Mouse (Mus musculus) CH12.LX (cell line): Measurements from ENCODE around the gene Ccer1. TPM values are rescaled to one million over a fixed set of nuclear protein-coding genes. Genes with fewer than 3 reads are reported as not detected.
"Not testable (repeated sequence)": the region's sequence is repeated elsewhere in the genome, so short reads cannot be mapped to it uniquely, and the experiment has no call there.

ENCODE experiments used
- DNase-seq: peaks from one replicate; pipeline ENCODE4 v3.0.0-alpha.2; 2013; ENCODE audit errors: extremely low read depth
- H3K27ac ChIP-seq: 2 replicates; pipeline ENCODE4 v1.5.1; 2012; ENCODE audit warnings: low read depth, mild to moderate bottlenecking, control low read depth, moderate library complexity; ENCODE audit not compliant: insufficient read depth
- H3K27me3 ChIP-seq: replicated peaks from 2 replicates; pipeline ENCODE3; 2012; ENCODE audit warnings: inconsistent platforms
- H3K36me3 ChIP-seq, 2 experiments: replicated peaks in 1 of 2; 2 replicates each; pipeline versions ENCODE3 to v1.6.1; 2012; ENCODE audit warnings: inconsistent platforms in 1 of 2, low read length in 1 of 2, mild to moderate bottlenecking in 1 of 2, mixed read lengths in 1 of 2, moderate library complexity in 1 of 2; ENCODE audit not compliant: control insufficient read depth in 1 of 2, insufficient read depth in 1 of 2
- H3K4me1 ChIP-seq, 2 experiments: 2 replicates each; pipeline ENCODE4 v1.6.1; 2012; ENCODE audit warnings: inconsistent platforms in 1 of 2, moderate library complexity in 1 of 2; ENCODE audit not compliant: insufficient read depth in 2 of 2, control insufficient read depth in 1 of 2
- H3K4me2 ChIP-seq: 2 replicates; pipeline ENCODE4 v1.6.1; 2012; ENCODE audit warnings: low read depth, mild to moderate bottlenecking, control low read depth; ENCODE audit not compliant: poor library complexity, insufficient read depth, severe bottlenecking
- H3K4me3 ChIP-seq, 3 experiments: fragments of 150-350 bp in 1 of 3; sonication (generic) in 1 of 3; replicated peaks in 1 of 3; 2 replicates each; pipeline versions ENCODE3 to v1.5.1; 2011 to 2012; ENCODE audit warnings: low read depth in 2 of 3, low read length in 2 of 3, mild to moderate bottlenecking in 2 of 3, moderate library complexity in 2 of 3, control low read depth in 1 of 3, improper control_type of control experiment in 1 of 3, inconsistent platforms in 1 of 3, mixed read lengths in 1 of 3; ENCODE audit not compliant: poor library complexity in 1 of 3
- H3K79me2 ChIP-seq: replicated peaks from 2 replicates; pipeline ENCODE4 v1.6.1; 2012; ENCODE audit warnings: mild to moderate bottlenecking, moderate library complexity; ENCODE audit not compliant: control insufficient read depth, poor library complexity, insufficient read depth, severe bottlenecking; ENCODE audit errors: extremely low read depth
- H3K9ac ChIP-seq: 2 replicates; pipeline ENCODE4 v1.6.1; 2012; ENCODE audit warnings: low read depth, mild to moderate bottlenecking, control low read depth, moderate library complexity; ENCODE audit not compliant: insufficient read depth
- H3K9me3 ChIP-seq: replicated peaks from 2 replicates; pipeline ENCODE3; 2012; ENCODE audit warnings: low read length, inconsistent platforms, mixed read lengths
- ETS1 ChIP-seq: conservative IDR thresholded peaks from 2 replicates; pipeline ENCODE4 v1.6.1; 2012; ENCODE audit warnings: low read depth, mild to moderate bottlenecking, inconsistent platforms, low read length, improper control_type of control experiment, moderate library complexity
- RCOR1 ChIP-seq: conservative IDR thresholded peaks from 2 replicates; pipeline ENCODE4 v1.6.1; 2012; ENCODE audit warnings: low read depth, mild to moderate bottlenecking, inconsistent platforms, low read length, improper control_type of control experiment
- dilution Hi-C: fragments of 300-500 bp; cut with MboI; formaldehyde crosslinking; loops from 2 replicates; pipeline ENCODE4 v1.14.3; 2020; ENCODE audit warnings: low sequenced_read_pairs; ENCODE audit not compliant: extremely low pct_unique_long_range_greater_than_20kb, extremely low pct_ligation_motif_present
- in situ Hi-C: fragments of 300-500 bp; cut with MboI; formaldehyde crosslinking; loops from 3 replicates; pipeline ENCODE4 v1.14.3; 2019; ENCODE audit warnings: low sequenced_read_pairs, low pct_ligation_motif_present, low pct_unique_long_range_greater_than_20kb, mixed read lengths
- polyA plus RNA-seq: library from polyadenylated mRNA; unstranded; fragments of >175 nt; gene quantifications from 2 replicates; pipeline ENCODE4 v1.2.1, GENCODE M21; 2012; ENCODE audit warnings: low read depth; ENCODE audit not compliant: insufficient read length
- total RNA-seq, 2 experiments: library from RNA; depleted of rRNA; stranded (reverse); fragments of 300-350 nt in 1 of 2; fragments of >200 nt in 1 of 2; gene quantifications; 2 replicates each; pipeline ENCODE4 v1.2.3; 2012 to 2014

Ccer1 gene
- total and polyA plus RNA-seq, 3 experiments = not detected

DNA sequence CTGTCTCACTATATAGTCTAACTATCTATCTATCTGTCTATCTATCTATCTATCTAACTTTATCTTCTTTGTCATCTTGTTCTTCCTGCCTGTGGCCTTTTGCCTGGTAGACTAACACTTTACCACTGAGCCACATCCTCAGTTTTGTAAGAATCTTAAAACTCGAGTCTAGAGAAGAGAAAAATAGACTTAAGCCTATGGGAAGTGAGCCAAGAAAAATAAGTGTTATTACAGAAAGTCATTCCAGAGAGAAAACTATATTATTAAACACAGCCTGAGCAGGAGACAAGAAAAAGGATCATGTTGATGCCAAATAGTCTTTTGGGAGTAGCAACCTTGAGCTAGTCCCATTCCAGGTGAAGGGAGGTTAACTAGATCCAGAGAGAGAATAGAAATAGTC is 33.1 kb downstream of the Ccer1 start:
- Histone ChIP-seq H3K27me3 (no peaks in the 10 kb centered on the region), H3K4me1 (no peaks in the 10 kb centered on the region), H3K36me3 (no peaks in the 10 kb centered on the region), H3K4me3 (no peak overlapping the region), H3K9me3 (no peaks in the 10 kb centered on the region), H3K27ac (no peak overlapping the region), H3K79me2 (no peaks in the 10 kb centered on the region), H3K4me2 (no peak overlapping the region), H3K9ac (no peak overlapping the region)
- in situ Hi-C loops = no loop called here
- TF ChIP-seq ETS1 (no peak), RCOR1 (no peak)
- dilution Hi-C loops = no loop called here
- no peak for DNase-seq

DNA sequence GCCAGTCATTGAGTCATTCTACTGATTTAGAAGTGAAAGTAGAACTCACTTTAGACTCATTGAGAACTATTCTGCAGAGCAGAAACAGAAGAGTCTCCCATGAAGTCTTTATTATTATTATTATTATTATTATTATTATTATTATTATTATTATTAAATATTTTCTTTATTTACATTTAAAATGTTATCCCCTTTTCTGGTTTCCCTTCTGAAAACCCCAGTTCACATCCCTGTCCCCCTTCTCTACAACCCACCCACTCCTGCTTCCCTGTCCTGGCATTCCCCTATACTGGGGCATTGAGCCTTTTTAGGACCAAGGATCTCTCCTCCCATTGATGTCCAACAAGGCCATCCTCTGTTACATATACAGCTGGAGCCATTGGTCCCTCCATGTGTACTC is 33.8 kb downstream of the Ccer1 start, which contains the start of gene C030005K15Rik:
C030005K15Rik (minus strand) TSS at position 101 of the 400 bp plus-strand sequence.
- H3K4me1 ChIP-seq, H3K27ac ChIP-seq, H3K4me2 ChIP-seq, H3K36me3 ChIP-seq, DNase-seq, H3K4me3 ChIP-seq, H3K9ac ChIP-seq, H3K9me3 ChIP-seq, dilution Hi-C loops, in situ Hi-C loops, H3K27me3 ChIP-seq, H3K79me2 ChIP-seq: not testable (repeated sequence)

Other genes starting within 250 kb of the Ccer1 start
- gene Dcn, start 213.4 kb upstream of the Ccer1 start, total RNA-seq (2012; rRNA removed) = not detected in 2 replicates
- not detected in 2 replicates for gene Dcn, start 213.4 kb upstream of the Ccer1 start, total RNA-seq (2014; rRNA removed)
- gene Dcn, start 213.4 kb upstream of the Ccer1 start, polyA plus RNA-seq = not detected in 2 replicates
- gene Lum, start 127.9 kb upstream of the Ccer1 start, total RNA-seq (2012; rRNA removed) = not detected in 2 replicates
- not detected in 2 replicates for gene Lum, start 127.9 kb upstream of the Ccer1 start, total RNA-seq (2014; rRNA removed)
- not detected in 2 replicates for gene Lum, start 127.9 kb upstream of the Ccer1 start, polyA plus RNA-seq
- gene Kera, start 86.2 kb upstream of the Ccer1 start, total RNA-seq (2012; rRNA removed) = not detected in 2 replicates
- gene Kera, start 86.2 kb upstream of the Ccer1 start, total RNA-seq (2014; rRNA removed) = not detected in 2 replicates
- not detected in 2 replicates for gene Kera, start 86.2 kb upstream of the Ccer1 start, polyA plus RNA-seq
- not detected in 2 replicates for gene Epyc, start 49.0 kb upstream of the Ccer1 start, total RNA-seq (2012; rRNA removed)
- not detected in 2 replicates for gene Epyc, start 49.0 kb upstream of the Ccer1 start, total RNA-seq (2014; rRNA removed)
- not detected in 2 replicates for gene Epyc, start 49.0 kb upstream of the Ccer1 start, polyA plus RNA-seq
- not detected in 2 replicates for gene C030005K15Rik, start 33.7 kb downstream of the Ccer1 start, total RNA-seq (2012; rRNA removed)
- gene C030005K15Rik, start 33.7 kb downstream of the Ccer1 start, total RNA-seq (2014; rRNA removed) = not detected in 2 replicates
- not detected in 2 replicates for gene C030005K15Rik, start 33.7 kb downstream of the Ccer1 start, polyA plus RNA-seq